Mouse (Mus musculus): ENCODE results near the gene Map3k6. TPM values are rescaled to one million over a fixed set of nuclear protein-coding genes. Genes with fewer than 3 reads are reported as not detected.

The Map3k6 gene
- under 1 TPM; 0.50 to 0.56 TPM for total RNA-seq (2023)

DNA sequence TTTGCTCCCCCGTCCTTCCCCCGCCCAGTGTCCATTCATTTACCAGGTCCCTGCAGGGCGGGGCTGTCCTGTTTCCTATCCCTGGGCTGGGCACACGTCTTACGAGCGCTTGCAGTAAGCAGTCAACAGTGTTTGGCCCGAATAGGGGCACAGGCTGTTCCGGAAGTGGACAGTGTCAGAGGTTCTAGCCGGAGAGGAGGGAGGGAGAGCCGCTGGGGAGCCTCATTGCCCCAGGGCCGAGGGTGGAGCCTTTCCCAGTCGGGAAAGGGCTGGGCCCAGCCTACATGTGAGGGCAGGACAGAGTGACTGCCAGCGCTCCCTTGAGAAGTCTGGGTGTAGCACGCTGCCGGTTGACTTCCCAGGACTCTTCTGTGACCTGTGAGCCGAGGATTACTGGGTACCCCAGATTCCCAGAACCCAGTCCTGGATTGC lies at the start of gene Map3k6:
Gene Map3k6 (plus strand): TSS at position 329 of the 432 bp plus-strand sequence.

GRCm38 (mm10) chr4:133211751-133212561 lies 28.7 kb upstream of the Map3k6 start, which contains the start of the genes Cd164l2 and Gpr3:
Cd164l2 (plus strand) TSS chr4:133212131.
Gpr3 (minus strand) TSS chr4:133212536.

GRCm38 (mm10) chr4:133262882-133263281 lies 22.3 kb downstream of the Map3k6 start, which contains the start of gene Sytl1:
Sytl1 (minus strand) TSS chr4:133263113.

DNA sequence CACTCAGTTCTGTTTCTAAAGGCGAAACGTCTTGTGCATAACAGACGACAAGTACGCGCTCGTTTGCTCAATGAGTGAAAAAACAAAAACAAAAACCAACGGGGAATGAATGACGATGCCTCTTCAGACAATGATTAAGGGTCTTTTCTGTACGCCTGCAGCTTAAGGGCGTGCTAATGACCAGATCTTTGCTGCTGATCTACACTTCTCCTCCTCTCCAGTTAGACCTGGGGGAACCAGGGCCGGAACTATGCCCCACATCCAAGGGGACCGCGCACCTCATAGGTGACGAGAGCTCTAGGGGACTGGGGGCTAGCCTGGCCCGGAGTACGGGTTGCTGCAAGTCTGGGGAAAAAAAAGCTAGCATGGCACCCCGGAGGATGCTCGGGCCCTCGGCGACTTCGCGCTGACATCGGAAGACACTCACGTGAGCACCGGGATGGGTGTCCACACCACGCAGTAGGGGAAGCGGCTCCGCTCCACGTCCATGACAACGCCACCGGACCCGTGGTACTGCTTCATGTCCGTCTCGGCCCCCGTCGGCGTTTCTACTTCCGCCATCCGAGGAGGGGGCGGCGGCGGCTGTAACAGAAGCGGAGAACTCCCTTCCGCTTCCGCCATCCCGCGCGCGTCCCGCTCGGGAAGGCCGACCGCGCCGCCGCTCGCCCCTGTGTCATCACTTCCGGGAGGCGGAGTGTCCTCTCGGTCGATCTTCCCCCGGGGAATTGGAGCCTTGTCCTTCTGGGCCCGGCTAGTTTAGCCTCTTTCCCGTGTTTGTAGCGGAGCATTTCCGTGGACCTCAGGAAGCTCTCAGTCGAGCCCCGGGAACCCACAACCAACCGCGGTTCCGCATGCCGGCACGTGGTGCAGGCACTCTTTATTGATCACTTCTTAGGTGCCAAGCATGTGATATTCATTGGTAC lies 36.7 kb downstream of the Map3k6 start, which contains the start of gene Tmem222:
Gene Tmem222 (minus strand): TSS at position 689 of the 923 bp plus-strand sequence.

Other genes with a start within 250 kb of the Map3k6 start
- gene Ahdc1, start 229.6 kb upstream of the Map3k6 start, total RNA-seq (2023) = 10 to 100 TPM; 63.0 to 66.9 TPM
- gene Wasf2, start 110.3 kb upstream of the Map3k6 start, total RNA-seq (2023) = 100 to 1,000 TPM; 228 to 232 TPM
- 1 to 10 TPM; 2.5 to 3.1 TPM for gene Cd164l2, start 28.7 kb upstream of the Map3k6 start, total RNA-seq (2023)
- not detected for gene Gpr3, start 28.3 kb upstream of the Map3k6 start, total RNA-seq (2023)
- 10 to 100 TPM; 33.8 to 37.4 TPM for gene Sytl1, start 22.3 kb downstream of the Map3k6 start, total RNA-seq (2023)
- gene Tmem222, start 37.0 kb downstream of the Map3k6 start, total RNA-seq (2023) = 10 to 100 TPM; 62.1 to 66.2 TPM
- gene Wdtc1, start 112.7 kb downstream of the Map3k6 start, total RNA-seq (2023) = 10 to 100 TPM; 47.0 to 49.6 TPM
- 10 to 100 TPM; 56.5 to 58.9 TPM for gene Slc9a1, start 128.9 kb downstream of the Map3k6 start, total RNA-seq (2023)
- not detected for gene Tent5b, start 239.3 kb downstream of the Map3k6 start, total RNA-seq (2023)

Data from T-cell, adult 66 days (primary cell).